Comparison of ENCODE assay signal across 25 mouse cellular contexts in genomic region chr4:55188716-55189115, GRCm38 (mm10).
DNase-seq lines count a peak whose midpoint lies in the region; ATAC-seq and TF ChIP-seq lines count a peak whose summit lies in the region.
"Had no signal": no experiment of that assay in that cellular context is flagged by ENCODE, and none has a peak within 500 bp of the region (broad histone marks: within the 10 kb centered on the region; RNA-seq: fewer than 3 reads in every experiment).

No protein-coding gene starts in this region.

- peak; percentile 35 to 52 for DNase-seq in cerebellum, postnatal 14 days
- peak; percentile 25 to 34 for DNase-seq in heart, adult 18-20 months
- peak; percentile 24 for DNase-seq in limb, embryonic 14.5 days (ENCODE audit: low spot score)
- no peak for DNase-seq in limb, embryonic 10.5 days (ENCODE audit: low spot score)
- DNase-seq in lung, postnatal 36 days = peak; percentile 21
- no peak for DNase-seq in thymus, postnatal 10 days (ENCODE audit: low spot score in 2 of 2)
- DNase-seq: adrenal gland, adult 8-10 months; cerebellum, adult 2 months; cerebellum, postnatal 36 days; kidney, adult 9 months; kidney, postnatal 10 days; right cerebral cortex, postnatal 25 days; spleen, adult 18-20 months; thymus, postnatal 25 days had no signal

- no peak overlapping the region for H3K4me2 ChIP-seq in heart, embryonic 12.5 days
- no peak overlapping the region for H3K4me2 ChIP-seq in limb, embryonic 14.5 days (replicated peaks; ENCODE audit: low read depth, low read length, severe bottlenecking)
- H3K4me2 ChIP-seq: heart, embryonic 13.5 days; hindbrain, embryonic 13.5 days; limb, embryonic 12.5 days; liver, embryonic 11.5 days; midbrain, embryonic 11.5 days had no signal

- no peak for TF ChIP-seq POLR2A in limb, embryonic 14.5 days (IDR thresholded peaks at IDR 0.05; ENCODE audit: borderline replicate concordance, extremely low read depth, insufficient read depth, insufficient read length)

- ATAC-seq in cerebellum, adult (ENCODE audit: insufficient number of reproducible peaks, low FRiP score, low TSS enrichment) = no peak
- ATAC-seq in heart, embryonic 12.5 days (ENCODE audit: insufficient number of reproducible peaks, low FRiP score) = no peak
- ATAC-seq in limb, embryonic 14.5 days (ENCODE audit: low FRiP score, low read depth) = no peak
- ATAC-seq: forebrain, embryonic 14.5 days; intestine, postnatal 0 days; midbrain, embryonic 16.5 days had no signal

- no peak overlapping the region for H3K9ac ChIP-seq in heart, embryonic 12.5 days
- no peak overlapping the region for H3K9ac ChIP-seq in limb, embryonic 14.5 days (ENCODE audit: low read depth, low read length, severe bottlenecking)
- H3K9ac ChIP-seq: heart, embryonic 13.5 days; hindbrain, embryonic 13.5 days; limb, embryonic 12.5 days had no signal

- 0 out of 2 replicates have a peak, but pooled peaks cover 5% of the 10 kb centered on the region for H3K4me1 ChIP-seq in heart, embryonic 12.5 days (replicated peaks)
- H3K4me1 ChIP-seq in limb, embryonic 14.5 days (ENCODE audit: control insufficient read depth, insufficient read depth, low read length) = no peaks in the 10 kb centered on the region
- H3K4me1 ChIP-seq in limb, embryonic 10.5 days = no peaks in the 10 kb centered on the region
- H3K4me1 ChIP-seq: hindbrain, embryonic 13.5 days; limb, embryonic 12.5 days had no signal

- H3K9me3 ChIP-seq in heart, embryonic 12.5 days (replicated peaks) = no peaks in the 10 kb centered on the region
- H3K9me3 ChIP-seq in limb, embryonic 14.5 days (ENCODE audit: control insufficient read depth, low read length) = no peaks in the 10 kb centered on the region
- no peaks in the 10 kb centered on the region for H3K9me3 ChIP-seq in limb, embryonic 10.5 days (replicated peaks)
- H3K9me3 ChIP-seq: heart, embryonic 13.5 days; hindbrain, embryonic 13.5 days; limb, embryonic 12.5 days had no signal

- no peaks in the 10 kb centered on the region for H3K36me3 ChIP-seq in heart, embryonic 12.5 days
- no peaks in the 10 kb centered on the region for H3K36me3 ChIP-seq in limb, embryonic 14.5 days (ENCODE audit: control insufficient read depth, insufficient read depth, low read length)
- H3K36me3 ChIP-seq in limb, embryonic 10.5 days = no peaks in the 10 kb centered on the region
- H3K36me3 ChIP-seq: G1E; heart, embryonic 13.5 days; hindbrain, embryonic 13.5 days; limb, embryonic 12.5 days had no signal

- no peak overlapping the region for H3K4me3 ChIP-seq in heart, embryonic 12.5 days
- H3K4me3 ChIP-seq in limb, embryonic 14.5 days (replicated peaks; ENCODE audit: low read length) = no peak overlapping the region
- no peak overlapping the region for H3K4me3 ChIP-seq in limb, embryonic 10.5 days
- H3K4me3 ChIP-seq: heart, embryonic 13.5 days; hindbrain, embryonic 13.5 days; limb, embryonic 12.5 days had no signal

- WGBS in heart, embryonic 12.5 days = 88% methylated on average over 7 of the region's 7 CpGs
- WGBS in limb, embryonic 14.5 days = 67% methylated on average over 7 of the region's 7 CpGs
- WGBS in limb, embryonic 10.5 days = 79% methylated on average over 7 of the region's 7 CpGs

- no peak overlapping the region for H3K27ac ChIP-seq in heart, embryonic 12.5 days (ENCODE audit: poor library complexity, severe bottlenecking)
- H3K27ac ChIP-seq in limb, embryonic 14.5 days (replicated peaks; ENCODE audit: low read depth, low read length) = no peak overlapping the region
- no peak overlapping the region for H3K27ac ChIP-seq in limb, embryonic 10.5 days
- H3K27ac ChIP-seq: heart, embryonic 13.5 days; hindbrain, embryonic 13.5 days; limb, embryonic 12.5 days had no signal

- H3K27me3 ChIP-seq in heart, embryonic 12.5 days (replicated peaks) = no peaks in the 10 kb centered on the region
- H3K27me3 ChIP-seq in limb, embryonic 14.5 days (ENCODE audit: control insufficient read depth, insufficient read depth, low read length) = no peaks in the 10 kb centered on the region
- H3K27me3 ChIP-seq in limb, embryonic 10.5 days (ENCODE audit: low read depth, poor library complexity, severe bottlenecking) = no peaks in the 10 kb centered on the region
- H3K27me3 ChIP-seq: heart, embryonic 13.5 days; hindbrain, embryonic 13.5 days; limb, embryonic 12.5 days had no signal

Comparison
In these comparisons a context has a peak if more than half of its experiments do, and no peak if none do; other contexts are left out.
1. DNase-seq: peak in cerebellum, postnatal 14 days (2 of 2), heart, adult 18-20 months (2 of 2), limb, embryonic 14.5 days (single experiment) and lung, postnatal 36 days (single experiment); none in limb, embryonic 10.5 days (single experiment) and thymus, postnatal 10 days (0 of 2).